Mouse (Mus musculus) cerebellum, postnatal 4 days (tissue): Measurements from ENCODE around the gene Alad.

ENCODE experiments used
- DNase-seq, 2 experiments: peaks; one replicate each; pipeline ENCODE4 v3.0.0; 2022; ENCODE audit warnings: low spot score in 2 of 2, mixed read lengths in 1 of 2

The Alad gene

DNA sequence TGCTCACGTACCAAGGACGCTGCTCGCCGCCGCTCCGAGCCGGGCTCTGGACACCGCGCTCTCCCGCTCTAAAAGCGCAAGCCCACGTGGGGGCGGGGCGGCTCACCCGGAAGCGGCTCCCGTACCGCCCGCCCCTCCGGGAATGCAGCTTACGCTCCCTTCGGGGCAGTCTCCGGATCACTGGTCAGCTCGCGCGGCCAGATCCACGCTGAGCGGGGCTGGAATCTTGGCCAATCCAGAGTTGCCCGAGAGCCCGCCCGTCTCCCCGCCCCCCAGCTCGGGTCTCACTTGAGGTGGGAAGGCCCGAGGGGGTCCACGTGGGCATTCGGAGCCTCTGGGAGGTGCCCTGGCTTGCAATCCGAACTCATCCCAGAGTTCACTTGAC lies at the start of gene Alad:
Alad (minus strand) TSS at position 70 of the 385 bp plus-strand sequence.
- DNase-seq: peak; percentile 51 to 70

DNA sequence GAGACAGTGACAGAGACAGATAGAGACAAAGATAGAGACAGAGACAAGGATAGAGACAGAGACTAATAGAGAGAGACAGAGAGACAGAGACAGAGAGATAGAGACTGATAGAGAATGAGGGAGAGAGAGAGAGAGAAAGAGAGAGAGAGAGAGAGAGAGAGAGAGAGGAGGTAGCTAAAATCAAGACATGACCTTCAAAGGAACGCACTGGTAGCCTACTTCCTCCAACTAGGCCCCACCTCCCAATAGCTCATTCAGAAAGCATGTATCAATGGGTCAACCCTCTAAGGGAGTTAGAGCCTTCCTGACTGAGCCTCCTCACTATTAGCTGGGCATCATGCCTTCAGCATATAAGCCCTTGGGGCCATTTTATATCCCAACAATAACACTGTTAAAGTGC lies 48.6 kb upstream of the Alad start:
- no peak for DNase-seq

DNA sequence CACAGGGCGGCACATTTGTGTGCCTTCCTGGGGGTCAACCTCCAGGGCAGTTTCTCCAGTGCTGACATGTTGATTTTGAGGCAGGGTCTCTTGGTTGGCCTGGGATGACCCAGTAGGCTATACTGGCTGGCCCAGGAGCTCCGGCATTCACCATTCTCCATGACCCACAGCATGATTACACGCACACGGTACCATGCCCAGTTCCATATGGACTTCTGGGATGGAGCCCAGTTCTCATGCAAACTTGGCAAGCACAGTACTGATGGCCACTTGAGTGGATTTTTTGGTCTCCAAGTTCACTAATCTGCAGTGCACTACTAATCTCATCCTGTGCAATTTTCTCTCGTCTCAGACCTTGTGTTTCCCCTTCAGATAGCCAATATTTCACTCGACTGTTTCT lies 48.0 kb upstream of the Alad start:
- no peak for DNase-seq

DNA sequence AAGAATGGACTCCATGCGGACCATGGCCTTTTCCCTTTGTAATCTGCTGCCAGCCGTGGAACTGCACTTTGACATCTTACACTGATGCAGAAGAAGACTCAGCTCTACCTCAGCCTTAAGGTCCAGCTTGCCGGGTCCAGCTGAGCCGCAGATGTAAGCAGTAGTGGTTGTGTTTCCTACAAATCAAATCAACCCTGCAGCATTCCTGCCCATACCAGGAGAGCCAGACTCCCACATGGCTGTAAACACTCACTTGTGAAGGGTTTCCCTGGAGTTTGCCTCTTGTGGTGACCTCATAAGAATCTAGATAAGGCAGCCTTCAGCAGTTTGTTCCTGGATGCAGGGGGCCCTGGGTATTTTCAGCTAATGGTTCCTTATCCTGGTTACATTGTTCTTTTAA lies 46.8 kb upstream of the Alad start:
- DNase-seq: no peak

DNA sequence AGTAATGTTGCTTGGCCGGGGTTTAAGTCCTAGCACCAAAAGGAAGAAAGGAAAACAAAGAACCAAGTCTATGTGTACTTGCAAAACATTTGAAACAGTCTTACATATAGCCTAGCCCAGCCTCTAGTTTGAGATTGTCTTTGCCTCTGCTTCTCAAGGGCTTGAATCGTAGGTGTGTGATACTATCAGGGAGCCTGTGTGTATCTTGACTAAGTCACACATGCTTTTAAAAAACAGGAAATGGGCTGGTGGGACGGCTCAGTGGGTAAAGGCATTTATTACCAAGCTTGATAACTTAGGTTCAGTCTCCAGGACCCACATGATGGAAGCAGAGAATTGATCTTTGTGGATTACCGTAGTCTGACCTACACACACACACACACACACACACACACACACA lies 42.3 kb upstream of the Alad start:
- DNase-seq: no peak

DNA sequence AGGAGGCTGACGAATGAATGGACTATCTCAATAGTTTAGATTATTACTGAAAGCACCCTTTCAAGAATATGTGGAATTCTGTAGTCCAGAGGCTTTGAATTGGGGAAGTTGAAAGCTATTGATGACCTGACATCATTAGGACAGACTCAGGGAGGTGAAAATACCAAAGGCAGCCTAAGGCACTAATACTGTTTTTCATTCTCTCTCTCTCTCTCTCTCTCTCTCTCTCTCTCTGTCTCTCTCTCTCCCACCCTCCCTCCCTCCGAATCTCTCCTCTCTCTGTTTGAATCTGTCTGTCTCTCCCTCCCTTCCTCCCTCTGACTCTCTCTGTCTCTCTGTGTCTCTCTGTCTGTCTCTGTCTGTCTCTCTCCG lies 41.9 kb upstream of the Alad start:
- no peak for DNase-seq

DNA sequence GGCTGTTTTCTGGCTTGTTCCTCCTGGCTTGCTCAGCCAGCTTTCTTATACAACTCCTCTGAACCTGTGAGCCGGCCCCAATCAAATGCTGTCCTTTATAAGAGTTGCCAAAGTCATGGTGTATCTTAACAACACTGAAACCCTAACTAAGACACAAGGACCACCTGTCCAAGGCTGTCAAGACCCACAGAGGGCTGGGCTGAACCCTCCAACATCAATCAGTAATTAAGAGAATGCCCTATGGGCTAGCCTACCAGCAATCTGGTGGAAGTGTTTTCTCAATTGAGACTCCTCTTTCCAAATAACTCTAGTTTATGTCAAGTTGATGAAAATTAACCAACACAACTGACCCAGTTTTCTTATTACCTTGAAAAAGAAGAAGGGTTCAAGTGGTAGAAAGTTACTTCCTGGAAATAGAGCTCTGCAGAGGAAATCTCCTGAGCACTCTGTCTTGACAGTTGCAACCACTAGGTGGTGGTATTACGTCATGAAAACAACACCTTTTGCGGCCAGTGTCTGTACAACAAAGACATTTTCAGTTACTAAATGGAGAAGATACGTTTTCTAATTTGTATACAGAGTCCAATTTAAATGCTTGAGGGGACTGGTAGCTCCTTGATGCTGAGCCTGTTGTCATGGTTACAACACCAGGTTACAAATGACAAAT lies 41.4 kb upstream of the Alad start:
- DNase-seq: peak; percentile 48 to 79

DNA sequence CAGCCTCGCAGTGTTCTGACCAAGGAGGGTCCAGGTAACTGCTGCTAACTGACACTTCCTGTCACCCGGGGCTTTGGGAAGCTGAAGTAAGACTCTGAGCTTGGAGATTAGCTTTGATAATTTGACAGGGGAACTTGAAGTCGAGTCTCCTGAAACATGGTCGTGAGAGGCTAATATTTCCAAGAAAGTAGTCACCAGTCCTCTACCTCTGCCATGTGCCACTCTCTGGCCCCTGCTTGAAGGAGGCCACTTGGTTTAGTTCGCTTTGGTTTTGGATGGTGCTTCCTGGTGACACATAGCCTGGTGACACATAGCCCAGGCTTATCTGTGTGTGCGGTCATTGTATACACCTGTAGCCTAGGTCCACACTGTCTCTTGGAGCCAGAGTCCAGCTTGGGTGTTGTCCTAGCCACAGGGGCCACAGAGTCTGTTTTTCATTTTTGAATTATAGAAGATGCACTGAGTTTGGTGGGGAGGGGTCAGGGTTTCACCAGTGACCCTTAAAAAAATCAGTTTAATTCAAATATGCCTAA lies 40.1 kb upstream of the Alad start, which contains the start of gene Rgs3:
Rgs3 (plus strand) TSS at position 51 of the 533 bp plus-strand sequence.
- no peak for DNase-seq

DNA sequence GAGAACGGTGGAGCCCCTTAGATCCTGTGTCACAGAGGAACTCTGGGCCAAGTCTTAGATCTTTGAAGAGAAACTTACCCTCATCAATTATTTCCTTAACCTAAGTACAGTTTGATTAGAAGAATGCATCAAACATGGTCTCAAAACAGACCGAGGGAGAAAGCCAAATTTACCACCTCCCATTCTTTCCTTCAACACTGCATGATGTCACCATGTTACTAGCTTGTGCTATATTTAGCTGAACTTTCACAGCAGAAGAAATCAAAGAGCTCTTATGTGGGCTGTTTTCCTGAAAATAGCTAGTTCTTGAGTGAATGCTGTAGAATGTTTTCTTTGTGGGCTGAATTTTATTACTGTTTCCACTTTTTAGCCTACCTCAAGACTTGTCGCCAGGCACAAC lies 37.7 kb upstream of the Alad start:
- DNase-seq: no peak

DNA sequence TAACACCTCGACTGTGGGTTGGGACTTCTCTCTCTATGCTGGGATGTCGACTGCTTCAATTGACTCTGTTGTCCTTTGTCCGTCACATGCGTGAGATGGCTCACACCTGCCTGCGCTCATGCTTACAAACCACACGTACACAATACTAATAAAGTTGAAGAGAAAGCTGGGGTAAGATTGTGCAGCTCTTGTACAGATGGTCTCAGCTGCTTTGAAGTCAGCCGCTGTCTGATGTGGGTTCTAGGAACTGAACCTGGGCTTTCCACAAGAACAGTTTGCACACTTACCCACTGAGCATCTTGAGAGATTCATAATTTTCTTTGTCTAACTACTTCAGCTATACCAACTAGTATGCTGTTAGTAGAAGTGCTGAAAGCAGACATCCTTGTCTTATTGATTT lies 32.2 kb upstream of the Alad start:
- DNase-seq: no peak

DNA sequence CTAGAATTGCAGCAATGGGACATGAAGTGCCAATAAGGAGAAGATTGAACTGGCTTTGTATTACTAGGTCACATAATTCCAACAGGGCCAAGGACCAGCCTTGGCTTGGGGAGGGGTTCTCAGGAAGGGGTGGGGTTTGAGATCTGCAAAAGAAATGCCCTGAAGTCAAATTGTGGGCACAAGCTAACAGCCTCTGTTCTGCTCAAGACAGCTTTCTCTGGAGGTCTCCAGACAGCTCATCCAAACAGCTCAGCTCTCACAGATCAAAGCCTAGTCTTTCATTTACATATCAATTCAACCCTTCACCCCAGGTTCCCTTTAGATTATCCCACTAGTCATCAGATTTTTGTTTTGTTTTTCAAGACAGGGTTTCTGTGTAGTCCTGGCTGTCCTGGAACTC lies 25.1 kb upstream of the Alad start:
- no peak for DNase-seq

DNA sequence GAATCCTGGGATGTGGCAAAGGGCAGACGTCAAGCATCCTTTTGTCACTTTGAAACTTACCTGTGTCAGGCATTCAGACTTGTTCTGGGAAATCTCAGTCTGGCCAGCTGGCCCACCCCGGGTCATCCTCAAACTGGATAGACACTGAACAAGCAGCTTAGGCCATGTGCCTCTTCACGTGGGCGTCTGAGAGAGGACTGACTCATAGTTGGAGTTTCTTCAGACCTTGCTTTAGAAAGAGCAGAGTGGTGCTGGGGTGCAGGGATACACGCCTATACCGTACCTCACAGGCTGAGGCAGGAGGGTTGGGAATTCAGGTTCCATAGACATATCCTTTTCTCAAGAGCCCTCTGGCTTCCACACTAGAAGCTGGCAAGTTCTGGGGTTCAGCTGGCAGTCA lies 24.1 kb upstream of the Alad start:
- DNase-seq: no peak

DNA sequence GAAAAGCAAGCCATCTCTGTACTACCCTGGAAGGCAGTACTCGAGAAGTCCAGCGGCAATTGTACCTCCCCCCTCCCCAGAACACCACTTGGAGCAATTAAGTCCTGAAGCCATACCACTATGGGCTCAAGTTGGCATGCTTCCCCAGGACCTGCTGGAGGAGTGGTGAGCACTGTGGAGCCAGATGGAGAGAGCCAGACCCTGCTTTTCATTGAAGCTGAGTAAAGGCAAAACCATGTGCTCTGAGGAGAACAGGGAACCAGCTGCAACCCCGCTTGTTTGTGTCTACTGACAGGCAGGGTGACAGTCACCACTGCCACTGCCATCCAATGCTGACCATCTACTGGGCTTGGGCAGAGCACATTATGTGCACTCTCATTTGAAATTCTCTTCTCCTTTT lies 22.1 kb upstream of the Alad start:
- DNase-seq: no peak

DNA sequence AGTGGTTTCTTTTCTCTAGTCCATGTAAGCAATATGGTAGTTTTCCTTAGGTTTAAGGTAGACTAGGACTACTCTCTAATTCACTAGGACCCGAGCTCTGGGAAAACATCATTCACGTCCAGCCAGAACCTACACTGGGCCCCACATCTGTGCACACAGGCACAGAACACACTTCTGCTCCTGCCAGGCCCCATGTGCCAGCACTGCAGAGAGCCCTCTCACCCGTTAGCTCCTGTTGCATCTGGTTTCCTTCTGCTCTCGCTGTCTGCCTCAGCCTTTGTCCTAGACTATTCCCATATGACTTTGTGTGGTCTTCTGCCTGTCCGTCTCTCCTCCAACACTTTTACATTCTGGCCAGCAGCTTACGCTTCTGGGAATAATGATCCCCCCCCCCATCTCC lies 14.0 kb upstream of the Alad start:
- DNase-seq: no peak

DNA sequence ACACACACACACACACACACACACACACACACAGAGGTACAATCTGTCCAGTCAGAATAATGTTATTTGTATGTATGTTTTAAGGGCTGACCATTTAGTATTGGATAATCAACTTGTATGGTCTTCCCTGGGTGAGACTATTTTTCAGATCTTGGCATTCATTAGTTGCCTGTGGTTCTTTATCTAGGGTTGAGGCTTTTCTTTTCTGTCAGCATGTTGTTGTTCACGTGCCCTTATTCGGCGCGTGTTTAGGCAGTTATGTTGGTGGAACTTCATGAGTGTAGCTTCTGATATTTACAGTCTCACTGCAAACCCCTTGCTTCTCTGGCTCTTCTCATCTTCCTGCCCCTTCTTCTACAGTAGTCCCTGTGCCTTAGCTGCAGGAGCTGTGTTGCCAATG lies 7.9 kb upstream of the Alad start:
- no peak for DNase-seq

DNA sequence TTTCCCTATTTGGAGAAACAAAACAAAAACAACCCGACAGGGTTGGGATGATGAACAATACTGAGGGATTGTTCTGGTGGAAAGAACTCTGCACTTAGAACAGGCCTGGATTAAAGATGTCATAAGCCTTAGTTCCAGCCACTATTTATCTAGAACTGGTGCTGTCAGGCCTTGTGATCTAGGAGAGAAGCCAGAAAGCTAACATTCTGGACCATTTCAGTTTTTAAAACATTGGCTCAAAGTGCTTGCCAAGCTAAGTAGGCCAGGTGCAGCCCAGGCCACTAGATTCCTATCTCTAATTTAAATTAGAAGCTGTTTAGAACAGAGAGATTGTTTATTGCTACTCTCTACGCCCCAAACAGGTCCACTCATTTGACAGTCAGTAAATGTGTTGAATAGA lies 6.5 kb upstream of the Alad start:
- DNase-seq: no peak

DNA sequence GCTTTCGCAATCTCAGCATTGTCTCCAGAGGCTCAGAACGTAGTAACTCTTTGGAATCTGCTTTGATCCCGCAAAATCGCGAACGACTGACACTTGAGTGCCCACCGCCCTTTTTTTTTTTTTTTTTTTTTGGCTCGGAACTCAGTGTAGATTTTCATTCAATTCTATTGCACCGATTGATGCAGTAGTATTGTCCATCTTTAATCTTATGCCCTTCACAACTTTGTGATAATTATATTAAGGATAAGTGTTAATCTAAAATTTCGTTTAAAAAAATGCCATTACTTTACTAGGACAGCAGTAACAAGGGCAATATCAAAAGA lies 5.7 kb upstream of the Alad start:
- no peak for DNase-seq

DNA sequence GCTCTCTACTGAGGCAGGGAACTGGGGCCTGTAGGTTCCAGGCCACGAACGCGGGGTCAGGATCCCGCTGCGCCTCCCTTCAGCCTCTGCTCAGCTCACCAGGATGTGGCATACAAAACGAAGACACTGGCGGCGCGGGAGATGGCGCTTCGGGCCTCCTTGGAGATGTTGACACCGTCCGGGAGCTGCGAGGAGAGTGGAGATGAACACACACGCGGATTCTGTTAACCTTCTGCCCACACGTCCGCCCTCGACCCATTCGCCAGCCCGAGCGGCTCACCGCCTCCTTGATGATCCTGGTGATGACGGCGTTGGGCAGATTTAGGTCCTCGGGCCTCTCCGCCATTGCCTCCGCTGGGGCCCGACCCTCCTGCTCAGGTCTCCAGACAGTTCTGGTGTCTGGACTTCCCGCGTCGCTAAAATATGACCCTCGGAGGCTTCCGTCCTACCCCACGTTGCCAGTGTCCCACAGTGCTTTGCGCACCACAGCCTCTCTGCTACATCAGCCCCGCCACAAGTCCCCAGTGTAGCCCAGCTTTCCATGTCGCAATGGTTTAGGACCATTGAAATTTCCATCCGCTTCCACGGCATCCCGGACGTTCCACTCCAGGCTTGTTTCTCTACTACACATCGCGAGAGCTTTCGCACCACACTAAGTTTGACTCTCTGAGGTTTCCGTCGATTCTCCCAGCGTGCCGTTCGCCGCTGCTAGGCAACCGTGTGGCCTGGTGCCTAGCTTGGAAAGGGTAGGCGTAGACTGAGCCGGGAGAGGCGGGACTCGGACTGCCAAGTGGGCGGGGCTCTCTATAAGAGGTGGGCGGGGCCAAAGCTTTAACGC lies 5.2 kb upstream of the Alad start, which contains the start of the genes Pole3 and 4933430I17Rik:
Pole3 (minus strand) TSS at position 418 of the 838 bp plus-strand sequence.
4933430I17Rik (plus strand) TSS at position 719 of the 838 bp plus-strand sequence.
- peak; percentile 88 to 96 for DNase-seq

DNA sequence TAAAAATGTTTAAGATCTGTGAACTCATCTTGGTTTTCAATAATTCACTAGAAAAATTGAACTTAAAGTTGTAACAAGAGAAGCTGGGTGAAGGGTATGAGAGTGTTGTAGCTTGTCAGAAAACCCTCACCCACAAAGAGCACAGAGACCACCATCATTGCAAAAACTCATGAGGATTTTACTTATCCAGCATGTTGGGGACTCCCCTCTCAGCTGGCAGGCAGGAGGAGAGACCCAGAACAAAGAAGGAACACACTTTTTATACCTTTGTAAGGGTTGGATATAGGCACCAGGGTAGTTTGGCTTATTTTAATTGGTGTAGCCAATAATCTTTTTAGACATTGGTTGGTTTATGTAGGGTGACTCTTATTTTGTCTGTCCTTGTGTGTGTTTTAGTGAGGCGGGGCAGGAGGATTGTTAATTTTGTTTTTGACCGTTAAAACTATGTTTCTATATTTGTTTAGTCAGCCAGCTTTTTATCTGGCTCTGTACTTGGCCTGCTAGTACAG lies 1.2 kb upstream of the Alad start:
- no peak for DNase-seq

DNA sequence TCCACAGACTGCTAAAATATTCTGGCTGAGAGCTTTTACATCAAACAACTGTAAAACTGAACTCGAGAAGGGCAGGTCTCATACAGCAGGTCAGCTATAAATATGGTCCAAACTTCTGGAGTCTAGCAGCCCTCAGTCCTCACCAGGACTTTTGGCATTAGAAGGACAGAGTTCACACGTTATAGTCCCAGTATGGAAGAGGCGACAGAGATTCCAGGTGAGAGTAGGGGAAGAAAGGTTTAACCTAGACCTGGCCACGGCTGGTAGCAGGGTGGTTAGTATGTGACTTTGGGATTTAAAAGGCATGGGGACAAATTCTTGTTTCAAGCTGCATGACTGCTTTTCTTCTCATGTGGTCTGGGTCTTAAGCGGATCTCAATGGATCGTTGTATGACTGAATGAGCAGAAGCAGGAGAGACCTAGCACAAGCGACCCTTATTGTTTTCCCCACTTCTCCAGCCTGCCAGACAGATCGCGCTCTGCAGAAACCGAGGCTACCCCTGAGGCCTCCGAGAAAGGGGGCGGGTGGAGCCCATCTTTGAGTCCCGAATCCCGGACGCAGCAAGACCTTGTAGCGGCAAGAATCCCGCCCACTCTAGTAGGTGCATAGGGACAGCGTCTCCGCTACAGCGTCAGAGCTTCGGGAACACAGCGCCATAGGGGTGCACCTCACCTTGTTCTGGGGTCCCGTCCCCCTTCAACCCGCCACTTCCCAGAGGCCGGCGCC lies 433 bp downstream of the Alad start:
- DNase-seq: peak in 1 of 2 experiments; percentile 33

DNA sequence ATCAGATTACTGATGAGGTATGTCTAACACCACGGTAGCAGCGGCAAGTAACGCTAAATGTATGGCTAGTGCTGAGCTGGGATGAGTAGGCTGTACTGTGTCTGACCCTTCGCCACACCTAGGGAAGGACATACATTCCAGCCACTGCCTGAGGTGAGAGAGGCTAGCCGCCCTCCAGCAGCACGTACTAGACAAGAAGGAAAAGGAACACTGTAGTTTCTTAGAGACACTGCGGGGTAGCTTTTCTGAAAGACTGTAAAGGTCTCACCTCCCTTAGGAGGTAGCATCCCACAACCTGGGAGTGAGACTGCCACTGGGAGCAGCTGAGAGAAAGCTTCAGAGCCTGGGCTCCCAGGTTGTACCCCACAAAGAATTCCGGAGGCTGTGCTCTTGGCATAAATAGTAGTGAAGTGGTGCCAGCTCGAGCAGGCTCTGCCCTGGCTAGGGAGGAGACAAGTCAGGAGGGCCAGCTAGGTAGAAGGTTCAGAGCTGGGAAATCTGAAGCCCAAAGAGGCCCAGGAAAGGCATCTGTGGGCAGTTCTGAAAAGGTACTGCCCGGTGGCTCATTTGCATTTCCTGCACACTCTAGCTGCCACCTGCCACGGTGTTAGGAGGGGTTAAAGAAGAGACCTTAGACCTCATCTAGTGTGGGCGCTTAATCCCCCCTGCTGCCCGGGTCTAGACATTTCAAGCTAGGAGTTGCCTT lies 1.1 kb downstream of the Alad start:
- no peak for DNase-seq
